Mouse (Mus musculus): ENCODE measurements around the gene Rplp1.

DNA sequence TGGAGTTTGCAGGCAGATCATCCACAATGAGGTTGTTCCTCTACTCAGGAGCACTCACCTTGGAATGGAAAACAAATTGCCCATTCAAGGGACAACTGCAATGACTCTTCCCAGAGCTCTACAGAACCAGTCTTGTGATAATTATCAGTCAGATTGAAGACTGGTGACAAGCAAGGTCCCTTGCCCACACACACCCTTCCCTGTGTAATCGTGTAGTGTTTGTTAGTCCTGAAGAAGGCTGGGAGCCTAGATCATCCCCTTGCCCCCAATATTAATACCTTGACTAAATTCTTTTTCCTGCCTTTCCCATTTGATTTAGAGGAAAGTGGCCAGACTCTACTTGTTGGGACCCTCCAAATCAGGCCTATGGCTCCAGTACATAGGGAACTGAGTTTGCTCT lies 4.7 kb downstream of the Rplp1 start:
- TF ChIP-seq USF1 (IDR thresholded peaks at IDR 0.05; ENCODE audit: low read depth, low read length), result no peak
- TF ChIP-seq CTCF (IDR thresholded peaks at IDR 0.05 in 2 of 3, conservative IDR thresholded peaks at IDR 0.05 in 1 of 3; ENCODE audit: control insufficient read depth in 1 of 3, insufficient read depth in 1 of 3, low read depth in 2 of 3, low read length in 3 of 3, poor library complexity in 1 of 3, severe bottlenecking in 1 of 3), result no peak
- TF ChIP-seq ETS1 (IDR thresholded peaks at IDR 0.05; ENCODE audit: low read depth, low read length), result no peak
- TF ChIP-seq MAZ (IDR thresholded peaks at IDR 0.05; ENCODE audit: low read depth, low read length), result no peak
- no peak for TF ChIP-seq RAD21 (IDR thresholded peaks at IDR 0.05; ENCODE audit: low read depth, low read length)
- TF ChIP-seq POLR2AphosphoS5 (IDR thresholded peaks at IDR 0.05; ENCODE audit: borderline replicate concordance, low read depth, low read length), result peak; percentile 82; the same call in 1 of the 2 replicates
- TF ChIP-seq GABPA (IDR thresholded peaks at IDR 0.05; ENCODE audit: low read depth, low read length), result no peak
- TF ChIP-seq NRF1 (IDR thresholded peaks at IDR 0.05; ENCODE audit: insufficient read depth, low read depth, low read length, poor library complexity, severe bottlenecking), result no peak
- no peak for TF ChIP-seq JUND (IDR thresholded peaks at IDR 0.05; ENCODE audit: low read depth, low read length)
- TF ChIP-seq MAX (IDR thresholded peaks at IDR 0.05; ENCODE audit: low read length), result no peak
- no peak; a peak in 1 of 4 replicates for TF ChIP-seq POLR2A (IDR thresholded peaks at IDR 0.05; ENCODE audit: control insufficient read depth in 1 of 2, insufficient read depth in 1 of 2, low read depth in 1 of 2, low read length in 2 of 2, poor library complexity in 1 of 2)
